Mouse (Mus musculus) gastrocnemius, postnatal 36 days (tissue): ENCODE data around the gene Tmx2. TPM values are rescaled to one million over a fixed set of nuclear protein-coding genes. Genes with fewer than 3 reads are reported as not detected.
"Not testable (repeated sequence)": the region's sequence is repeated elsewhere in the genome, so short reads cannot be mapped to it uniquely, and the experiment has no call there.

ENCODE experiments used
- DNase-seq, 2 experiments: peaks; one replicate each; pipeline ENCODE4 v3.0.0; 2022
- intact Hi-C: fragments of 180-260 bp; cut with DNase I; formaldehyde crosslinking; loops from one replicate; pipeline ENCODE4 v1.15.1; 2025
- long read RNA-seq, 2 experiments: library from polyadenylated mRNA; stranded (forward); transcript quantifications; one replicate each; pipeline ENCODE4 v2.0.0; 2021
- total RNA-seq, 2 experiments: library from RNA; stranded (reverse); gene quantifications; 2 replicates each; pipeline ENCODE4 v1.2.3; 2021

The Tmx2 gene
- total RNA-seq: 10 to 100 TPM; 45.8 to 50.2 TPM
- long read RNA-seq, experiment 1, transcript Tmx2-201 (8 exons, 1,977 nt): major isoform, 83 of 87 reads
- long read RNA-seq, experiment 1, partial matches to known transcripts: 1 of 87 reads
- long read RNA-seq, experiment 1, other reads (novel, unspliced or antisense): 3 of 87 reads
- long read RNA-seq, experiment 2, transcript Tmx2-201 (8 exons, 1,977 nt): major isoform, 87 of 94 reads
- long read RNA-seq, experiment 2, partial matches to known transcripts: 1 of 94 reads
- long read RNA-seq, experiment 2, other reads (novel, unspliced or antisense): 5 of 94 reads

GRCm38 (mm10) chr2:84679016-84679415 is at the start of gene Tmx2:
Gene Tmx2, minus strand, starts transcription at chr2:84679140.
- intact Hi-C loops: loop anchor here (5.0 kb wide), 1 partner anchor 33 kb away; no protein-coding TSS in a partner anchor
- DNase-seq: no peak

GRCm38 (mm10) chr2:84728191-84728590 is 49.3 kb upstream of the Tmx2 start:
- DNase-seq, intact Hi-C loops: not testable (repeated sequence)

DNA sequence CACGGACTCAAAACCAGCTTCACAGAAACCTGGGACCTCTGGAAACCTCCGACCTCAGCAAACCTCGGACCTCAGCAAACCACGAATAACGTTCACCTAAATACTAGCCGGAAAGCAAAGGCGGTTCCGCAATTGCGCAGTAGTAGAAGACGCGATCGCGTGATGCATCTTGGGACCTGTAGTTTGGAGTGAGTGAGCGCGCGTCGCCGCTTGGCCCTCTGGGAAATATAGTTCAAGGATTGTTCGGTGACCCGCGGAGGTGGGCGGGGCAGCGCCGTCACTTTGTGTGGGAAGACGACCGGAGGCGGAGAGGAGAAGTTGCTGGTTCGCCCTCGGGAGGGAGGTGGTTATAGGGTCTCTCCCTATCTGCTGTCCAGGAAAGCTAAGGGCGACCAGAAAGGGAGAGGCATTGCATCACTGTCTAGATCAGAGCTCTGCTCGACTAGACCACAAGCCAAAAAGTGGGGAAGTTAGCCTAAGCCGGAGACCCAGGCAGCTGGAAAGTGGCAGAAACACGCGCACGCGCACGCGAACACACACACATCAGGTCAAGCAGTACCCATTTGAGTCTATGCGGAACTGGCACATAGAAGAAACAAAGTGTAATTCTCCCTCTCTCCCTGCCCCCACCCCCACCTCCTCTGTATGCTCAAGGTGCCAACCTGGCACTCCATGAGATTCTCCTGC is 48.4 kb upstream of the Tmx2 start, which contains the start of gene Clp1:
TSS of gene Clp1 (minus strand) at position 179 of the 687 bp plus-strand sequence.
- peak; percentile 93 to 95 for DNase-seq
- intact Hi-C loops: loop anchor here (2.0 kb wide), 1 partner anchor 71 kb away; the partner anchor contains the start of gene Ube2l6

DNA sequence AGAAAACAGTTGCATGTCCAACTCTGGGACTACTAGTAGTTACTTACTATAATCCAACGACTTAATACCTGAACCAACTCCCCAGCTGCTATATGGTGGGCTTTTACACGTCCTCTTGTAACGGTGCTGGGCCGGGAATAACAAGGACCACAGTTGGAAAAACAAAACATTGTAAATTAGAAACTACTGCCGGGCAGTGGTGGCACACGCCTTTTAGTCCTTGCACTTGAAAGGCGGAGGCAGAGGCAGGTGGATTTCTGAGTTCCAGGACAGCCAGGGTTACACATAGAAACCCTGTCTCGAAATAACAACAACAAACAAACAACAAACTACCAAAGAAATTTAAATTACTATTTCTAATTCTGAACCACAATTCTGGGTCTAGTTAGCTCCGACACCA is 47.8 kb upstream of the Tmx2 start:
- no peak for DNase-seq
- intact Hi-C loops: loop anchor here (2.0 kb wide), 1 partner anchor 72 kb away; the partner anchor contains the start of gene Ube2l6

- no peak for DNase-seq
- intact Hi-C loops: loop anchor here (2.0 kb wide), 1 partner anchor 73 kb away; the partner anchor contains the start of gene Ube2l6
Observed at GRCm38 (mm10) chr2:84725770-84726169, 46.8 kb upstream of the Tmx2 start.

GRCm38 (mm10) chr2:84723856-84724255 is 44.9 kb upstream of the Tmx2 start:
- intact Hi-C loops: no loop called here
- no peak for DNase-seq

- DNase-seq: no peak
- intact Hi-C loops: no loop called here
Observed at GRCm38 (mm10) chr2:84721182-84721581, 42.2 kb upstream of the Tmx2 start.

GRCm38 (mm10) chr2:84720718-84721117 is 41.8 kb upstream of the Tmx2 start:
- DNase-seq: no peak
- intact Hi-C loops: no loop called here

GRCm38 (mm10) chr2:84717357-84717756 is 38.4 kb upstream of the Tmx2 start:
- intact Hi-C loops: no loop called here
- DNase-seq: no peak

DNA sequence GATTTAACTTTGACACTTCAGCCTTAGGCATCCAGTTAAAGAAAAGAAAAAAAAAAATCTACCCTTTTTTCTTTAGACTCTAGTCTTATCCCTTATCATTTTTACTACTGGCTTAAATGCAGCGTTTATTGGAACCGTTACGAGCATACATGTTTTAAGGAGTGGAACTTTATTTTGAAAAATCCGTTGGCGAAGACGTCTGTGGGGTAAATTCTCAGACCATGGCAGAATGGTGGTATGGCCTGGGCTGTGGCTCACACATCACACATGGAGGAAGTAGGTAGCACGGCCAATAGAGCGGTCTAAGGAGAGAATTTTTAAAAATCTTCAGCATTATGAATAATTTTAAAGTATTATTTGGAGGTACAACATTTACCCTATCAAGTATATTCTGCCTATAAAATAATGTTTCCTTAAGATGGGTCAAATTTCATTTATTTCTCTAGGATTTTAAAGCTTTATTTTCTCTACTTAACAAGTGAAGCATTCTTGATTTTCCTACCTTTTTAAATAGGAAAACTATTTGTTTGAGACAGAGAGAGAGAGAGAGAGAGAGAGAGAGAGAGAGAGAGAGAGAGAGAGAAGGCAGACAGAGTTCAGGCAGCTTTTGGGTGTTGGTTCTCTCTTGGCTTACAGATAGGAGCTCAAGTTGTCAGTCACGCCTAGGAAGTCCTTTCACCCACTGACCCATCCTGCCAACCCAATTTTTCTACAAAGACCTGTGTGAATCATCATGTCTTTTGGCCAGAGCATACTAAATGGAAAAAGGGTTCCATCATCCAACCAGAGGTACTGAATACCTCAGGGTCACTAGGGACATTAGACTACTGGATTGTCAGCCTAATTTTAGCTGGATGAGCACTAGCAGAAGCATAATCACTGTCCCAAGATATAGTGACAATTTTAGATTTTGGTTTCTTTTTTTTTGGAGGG is 37.7 kb upstream of the Tmx2 start:
- intact Hi-C loops: no loop called here
- no peak for DNase-seq

DNA sequence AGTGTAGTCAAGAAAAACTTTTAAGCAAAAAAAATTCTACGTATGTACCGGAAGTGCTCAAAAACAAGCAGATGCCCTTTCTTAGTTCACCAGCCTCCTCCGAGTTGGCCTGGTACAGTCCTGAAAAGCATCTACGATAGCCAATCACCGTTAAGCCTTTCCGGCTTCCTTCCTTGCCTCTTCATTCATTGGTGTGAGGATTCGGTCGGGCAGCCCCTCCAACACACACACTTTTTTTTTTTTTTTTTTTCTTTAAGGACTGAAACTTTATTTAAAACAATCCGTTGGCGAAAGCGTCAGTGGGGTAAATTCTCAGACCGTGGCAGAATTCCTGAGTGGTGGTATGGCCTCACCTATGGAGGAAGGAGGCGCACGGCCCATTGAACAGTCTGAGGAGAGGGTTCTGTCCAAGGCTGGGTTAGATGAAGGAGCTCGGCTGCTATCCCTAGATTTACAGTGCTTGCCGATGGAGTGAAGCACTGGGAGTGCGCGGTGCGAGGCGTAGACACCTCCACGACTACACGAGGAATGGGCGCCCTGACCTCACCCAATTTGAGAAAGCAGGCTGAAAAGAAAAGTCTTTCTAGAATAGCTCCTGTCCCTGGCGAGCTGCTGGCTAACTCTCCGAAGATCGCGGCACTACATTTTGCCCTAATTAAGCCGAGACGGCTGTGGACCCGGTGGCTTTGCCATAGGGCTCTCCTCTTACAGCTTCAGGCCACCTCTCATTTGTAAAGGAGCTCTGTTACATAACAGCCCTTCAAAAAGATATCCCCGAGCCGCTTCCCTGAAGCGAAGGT is 36.8 kb upstream of the Tmx2 start:
- intact Hi-C loops: no loop called here
- DNase-seq: peak; percentile 53 to 73

- intact Hi-C loops: loop anchor here (5.0 kb wide), 1 partner anchor 38 kb away; the partner anchor contains the start of genes Gm28635, Med19 and Tmx2
- DNase-seq: peak; percentile 98
Observed at GRCm38 (mm10) chr2:84714811-84715561, 36.0 kb upstream of the Tmx2 start, which contains the start of gene Zdhhc5. Gene Zdhhc5, minus strand, starts transcription at chr2:84715180.

GRCm38 (mm10) chr2:84714422-84714810 is 35.5 kb upstream of the Tmx2 start:
- DNase-seq: no peak
- intact Hi-C loops: loop anchor here (5.0 kb wide), 1 partner anchor 37 kb away; the partner anchor contains the start of genes Gm28635, Med19 and Tmx2

DNA sequence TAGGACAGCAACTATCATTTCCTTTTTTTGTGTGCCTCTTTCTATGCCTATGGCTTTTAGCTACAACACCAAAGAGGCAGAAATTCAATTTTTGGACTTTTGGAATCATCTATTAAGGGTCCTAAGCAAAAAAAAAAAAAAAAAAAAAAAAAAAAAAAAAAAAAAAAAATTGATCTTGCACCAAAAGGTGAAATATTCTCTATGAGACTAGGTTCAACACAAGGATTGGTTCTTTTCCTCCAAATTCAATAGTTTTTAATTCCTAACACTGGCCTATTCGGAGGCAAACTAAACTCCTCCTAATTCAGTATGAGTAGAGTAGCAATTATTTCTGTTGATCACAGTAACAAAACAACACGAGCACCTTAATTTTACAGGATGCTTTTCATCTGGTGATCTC is 33.0 kb upstream of the Tmx2 start:
- intact Hi-C loops: loop anchor here (5.0 kb wide), 1 partner anchor 35 kb away; the partner anchor contains the start of genes Gm28635, Med19 and Tmx2
- no peak for DNase-seq

DNA sequence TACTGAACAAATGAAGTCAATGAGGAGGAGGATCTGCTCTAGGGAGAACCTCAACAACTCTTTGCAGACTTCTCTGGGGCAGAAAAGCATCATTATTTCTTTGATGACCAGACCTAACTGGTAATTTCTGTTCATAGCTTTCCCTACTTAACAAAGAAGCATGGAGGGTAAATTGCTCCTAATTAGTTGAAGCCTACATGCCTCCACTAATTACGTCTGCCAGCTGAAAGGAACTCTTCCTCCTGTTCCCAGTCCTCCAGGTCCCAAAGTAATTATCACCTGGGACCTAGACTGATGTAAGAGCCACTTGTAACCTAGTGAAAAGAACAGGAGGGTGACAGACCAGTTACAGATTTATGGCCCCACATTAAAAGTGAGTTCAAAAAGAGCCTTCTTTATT is 28.6 kb upstream of the Tmx2 start:
- no peak for DNase-seq
- intact Hi-C loops: no loop called here

DNA sequence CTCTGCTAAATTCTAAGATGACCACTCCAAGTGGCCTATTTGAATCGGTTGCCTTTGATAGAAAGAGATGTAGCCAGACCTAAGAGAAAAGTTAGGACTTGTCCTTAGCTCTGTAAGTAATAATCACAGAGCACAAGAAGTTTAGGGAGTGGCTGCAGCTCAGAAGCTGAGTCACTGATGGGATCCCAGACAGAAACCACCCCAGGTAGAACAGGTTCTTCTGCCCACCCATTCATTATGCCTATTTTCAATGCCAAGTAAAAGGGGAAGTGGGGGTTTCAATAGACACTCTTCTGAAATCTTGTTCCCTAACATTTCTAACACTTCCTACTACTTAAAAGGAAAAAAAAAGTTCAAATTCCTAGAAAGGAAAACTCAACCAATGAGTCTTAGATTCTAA is 26.4 kb upstream of the Tmx2 start:
- no peak for DNase-seq
- intact Hi-C loops: no loop called here

DNA sequence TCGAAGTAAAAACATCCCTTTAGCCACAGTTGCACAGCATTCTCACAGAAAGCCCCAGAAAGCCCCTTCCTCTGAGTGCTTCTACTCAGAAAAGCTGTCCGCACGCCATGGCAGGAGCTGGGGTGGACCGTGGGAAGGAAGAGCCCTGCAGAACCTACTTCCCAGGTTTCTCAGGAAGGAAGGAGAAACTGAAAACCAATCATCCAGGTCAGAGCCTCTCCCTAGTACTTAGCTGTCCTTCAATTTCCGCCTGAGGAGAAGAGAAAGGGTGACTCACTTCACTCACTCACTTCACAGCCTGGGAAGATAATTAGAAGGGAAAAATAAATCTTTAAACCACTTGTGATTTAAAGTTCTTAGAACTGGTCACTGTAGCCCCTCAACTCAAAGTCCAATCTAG is 25.4 kb upstream of the Tmx2 start:
- intact Hi-C loops: no loop called here
- DNase-seq: no peak

GRCm38 (mm10) chr2:84703497-84703896 is 24.6 kb upstream of the Tmx2 start:
- intact Hi-C loops: no loop called here
- DNase-seq: no peak
